Mouse (Mus musculus) heart, embryonic 13.5 days (tissue): ENCODE results near the gene Hist1h2bg. TPM values are rescaled to one million over a fixed set of nuclear protein-coding genes. Genes with fewer than 3 reads are reported as not detected.

Experiments
- ATAC-seq: fragments of 200-750 bp; cut with Nextera tagmentation; 2 replicates; pipeline ENCODE4 v1.8.0; 2017; ENCODE audit warnings: moderate TSS enrichment; ENCODE audit not compliant: insufficient number of reproducible peaks, low FRiP score, low TSS enrichment; ENCODE audit errors: extremely low read depth
- H3K27ac ChIP-seq: fragments of 300-500 bp; sonication (generic); replicated peaks from 2 replicates; pipeline ENCODE4 v1.5.1; 2015; ENCODE audit warnings: moderate library complexity, mild to moderate bottlenecking, inconsistent platforms
- H3K27me3 ChIP-seq: fragments of 300-500 bp; sonication (generic); replicated peaks from 2 replicates; pipeline ENCODE4 v1.6.1; 2015; ENCODE audit warnings: mild to moderate bottlenecking, inconsistent platforms
- H3K36me3 ChIP-seq: fragments of 300-500 bp; sonication (generic); 2 replicates; pipeline ENCODE4 v1.6.1; 2015; ENCODE audit warnings: mild to moderate bottlenecking, inconsistent platforms
- H3K4me1 ChIP-seq: fragments of 300-500 bp; sonication (generic); 2 replicates; pipeline ENCODE4 v1.6.1; 2015; ENCODE audit warnings: inconsistent platforms
- H3K4me2 ChIP-seq: fragments of 300-500 bp; sonication (generic); 2 replicates; pipeline ENCODE4 v1.6.1; 2015; ENCODE audit warnings: inconsistent platforms, mild to moderate bottlenecking, moderate library complexity
- H3K4me3 ChIP-seq: fragments of 300-500 bp; sonication (generic); 2 replicates; pipeline ENCODE4 v1.5.1; 2015; ENCODE audit warnings: moderate library complexity, mild to moderate bottlenecking, inconsistent platforms
- H3K9ac ChIP-seq: fragments of 300-500 bp; sonication (generic); 2 replicates; pipeline ENCODE4 v1.6.1; 2015; ENCODE audit warnings: inconsistent platforms, mild to moderate bottlenecking, moderate library complexity
- H3K9me3 ChIP-seq: fragments of 300-500 bp; sonication (generic); 2 replicates; pipeline ENCODE4 v1.6.1; 2016; ENCODE audit warnings: inconsistent platforms
- WGBS: fragments of 180-500 bp; shearing (Covaris S2); methylation state at CpG from one replicate; pipeline ENCODE4 v1.1.7; 2015; ENCODE audit warnings: mixed read lengths; 5-methylcytosine and 5-hydroxymethylcytosine counted together
- polyA plus RNA-seq: library from polyadenylated mRNA; unstranded; fragments of >200 nt; fragmentation: Nextera tagmentation; extraction: Ambion mirVana; gene quantifications from 2 replicates; pipeline ENCODE4 v1.2.1, GENCODE M21; 2015

Hist1h2bg gene
- 3.9 and 4.2 TPM in 2 replicates for polyA plus RNA-seq

- Histone ChIP-seq H3K9me3 (no peaks in the 10 kb centered on the region), H3K4me3 (peak within 1 kb of the TSS; percentile 57), H3K27me3 (no peaks in the 10 kb centered on the region), H3K27ac (peak within 1 kb of the TSS; percentile 96), H3K4me1 (peaks cover 31% of the 10 kb centered on the region), H3K9ac (peak within 1 kb of the TSS; percentile 89), H3K36me3 (no peaks in the 10 kb centered on the region), H3K4me2 (peak within 1 kb of the TSS; percentile 80)
- under 1% methylated on average over 18 of the region's 18 CpGs for WGBS
- peak; percentile 78 for ATAC-seq
These were observed at the start of gene Hist1h2bg, which contains the start of gene Hist1h2ae for GRCm38 (mm10) chr13:23571022-23571503. Gene Hist1h2bg (plus strand): TSS chr13:23571396. Gene Hist1h2ae (minus strand): TSS chr13:23571220.

GRCm38 (mm10) chr13:23521703-23522102 lies 49.5 kb upstream of the Hist1h2bg start:
- Histone ChIP-seq H3K27me3 (no peaks in the 10 kb centered on the region), H3K9me3 (no peaks in the 10 kb centered on the region), H3K9ac (no peak overlapping the region), H3K4me3 (peak overlapping the region; percentile 28), H3K27ac (no peak overlapping the region), H3K36me3 (no peaks in the 10 kb centered on the region), H3K4me1 (peaks cover 17% of the 10 kb centered on the region), H3K4me2 (peak overlapping the region; percentile 59)
- WGBS: under 1% methylated on average over 14 of the region's 14 CpGs
- no peak for ATAC-seq

- H3K4me1 ChIP-seq: peaks cover 28% of the 10 kb centered on the region
- H3K4me2 ChIP-seq: no peak overlapping the region
- no peaks in the 10 kb centered on the region for H3K36me3 ChIP-seq
- H3K27ac ChIP-seq: no peak overlapping the region
- no peak overlapping the region for H3K9ac ChIP-seq
- 42% methylated on average over 5 of the region's 5 CpGs for WGBS
- no peak overlapping the region for H3K4me3 ChIP-seq
- no peak for ATAC-seq
- H3K9me3 ChIP-seq: no peaks in the 10 kb centered on the region
- H3K27me3 ChIP-seq: no peaks in the 10 kb centered on the region
These were observed 47.2 kb upstream of the Hist1h2bg start for GRCm38 (mm10) chr13:23523976-23524375.

GRCm38 (mm10) chr13:23524654-23525053 lies 46.5 kb upstream of the Hist1h2bg start:
- no peaks in the 10 kb centered on the region for H3K36me3 ChIP-seq
- H3K9ac ChIP-seq: no peak overlapping the region
- H3K4me2 ChIP-seq: no peak overlapping the region
- no peaks in the 10 kb centered on the region for H3K9me3 ChIP-seq
- no peaks in the 10 kb centered on the region for H3K27me3 ChIP-seq
- no peak overlapping the region for H3K27ac ChIP-seq
- no peak; the same call in 1 of the 2 replicates for ATAC-seq
- 13% methylated on average over 5 of the region's 5 CpGs for WGBS
- H3K4me1 ChIP-seq: peaks cover 31% of the 10 kb centered on the region
- H3K4me3 ChIP-seq: no peak overlapping the region

GRCm38 (mm10) chr13:23525901-23526300 lies 45.3 kb upstream of the Hist1h2bg start:
- Histone ChIP-seq H3K27ac (no peak overlapping the region), H3K4me2 (peak overlapping the region; percentile 71), H3K36me3 (no peaks in the 10 kb centered on the region), H3K9me3 (no peaks in the 10 kb centered on the region), H3K27me3 (no peaks in the 10 kb centered on the region), H3K4me3 (peak overlapping the region; percentile 56), H3K9ac (peak overlapping the region; percentile 78), H3K4me1 (peaks cover 30% of the 10 kb centered on the region)
- whole genome bisulfite sequencing: 2% methylated on average over 10 of the region's 10 CpGs
- no peak for ATAC-seq

- Histone ChIP-seq H3K36me3 (no peaks in the 10 kb centered on the region), H3K9me3 (no peaks in the 10 kb centered on the region), H3K4me2 (peak overlapping the region; percentile 71), H3K27ac (peak overlapping the region; percentile 63; the same call in 1 of the 2 replicates), H3K27me3 (no peaks in the 10 kb centered on the region), H3K4me1 (peaks cover 26% of the 10 kb centered on the region), H3K9ac (peak overlapping the region; percentile 78), H3K4me3 (peak overlapping the region; percentile 56)
- no peak for ATAC-seq
- under 1% methylated on average over 17 of the region's 17 CpGs for WGBS
These were observed 44.9 kb upstream of the Hist1h2bg start for GRCm38 (mm10) chr13:23526312-23526711.

GRCm38 (mm10) chr13:23529005-23529404 lies 42.2 kb upstream of the Hist1h2bg start:
- Histone ChIP-seq H3K9me3 (no peaks in the 10 kb centered on the region), H3K27ac (peak overlapping the region; percentile 99), H3K4me3 (no peak overlapping the region), H3K4me2 (peak overlapping the region; percentile 81), H3K4me1 (peaks cover 38% of the 10 kb centered on the region), H3K9ac (peak overlapping the region; percentile 70), H3K36me3 (no peaks in the 10 kb centered on the region), H3K27me3 (no peaks in the 10 kb centered on the region)
- WGBS: 84% methylated on average over 5 of the region's 5 CpGs
- no peak for ATAC-seq

GRCm38 (mm10) chr13:23529480-23530165 lies 41.6 kb upstream of the Hist1h2bg start:
- no peak for ATAC-seq
- peak overlapping the region; percentile 99 for H3K27ac ChIP-seq
- no peaks in the 10 kb centered on the region for H3K9me3 ChIP-seq
- peak overlapping the region; percentile 92 for H3K9ac ChIP-seq
- WGBS: 12% methylated on average over 2 of the region's 2 CpGs
- H3K27me3 ChIP-seq: no peaks in the 10 kb centered on the region
- no peaks in the 10 kb centered on the region for H3K36me3 ChIP-seq
- H3K4me3 ChIP-seq: peak overlapping the region; percentile 70
- peak overlapping the region; percentile 81 for H3K4me2 ChIP-seq
- peaks cover 43% of the 10 kb centered on the region for H3K4me1 ChIP-seq

GRCm38 (mm10) chr13:23530181-23530900 lies 40.9 kb upstream of the Hist1h2bg start:
- peak overlapping the region; percentile 92 for H3K9ac ChIP-seq
- ATAC-seq: no peak
- peak overlapping the region; percentile 81 for H3K4me2 ChIP-seq
- WGBS: under 1% methylated on average over 20 of the region's 20 CpGs
- no peaks in the 10 kb centered on the region for H3K36me3 ChIP-seq
- peak overlapping the region; percentile 99 for H3K27ac ChIP-seq
- H3K4me1 ChIP-seq: peaks cover 43% of the 10 kb centered on the region
- peak overlapping the region; percentile 70 for H3K4me3 ChIP-seq
- no peaks in the 10 kb centered on the region for H3K27me3 ChIP-seq
- H3K9me3 ChIP-seq: no peaks in the 10 kb centered on the region

- no peaks in the 10 kb centered on the region for H3K36me3 ChIP-seq
- peak within 1 kb of the TSS; percentile 70 for H3K4me3 ChIP-seq
- H3K4me1 ChIP-seq: peaks cover 45% of the 10 kb centered on the region
- H3K9ac ChIP-seq: peak within 1 kb of the TSS; percentile 92
- under 1% methylated on average over 62 of the region's 70 CpGs for WGBS
- H3K27ac ChIP-seq: peak within 1 kb of the TSS; percentile 99
- no peaks in the 10 kb centered on the region for H3K9me3 ChIP-seq
- no peaks in the 10 kb centered on the region for H3K27me3 ChIP-seq
- H3K4me2 ChIP-seq: peak within 1 kb of the TSS; percentile 81
- ATAC-seq: peak; percentile 77
These were observed 40.0 kb upstream of the Hist1h2bg start, which contains the start of gene Hist1h4h for GRCm38 (mm10) chr13:23530901-23531875. Gene Hist1h4h (plus strand): TSS chr13:23531050.
